In genomic region chr15:26469901-26470383, GRCm38 (mm10) we compare ENCODE assay signal across 9 mouse cellular contexts.
DNase-seq lines count a peak whose midpoint lies in the region; ATAC-seq and TF ChIP-seq lines count a peak whose summit lies in the region.
"Had no signal": no experiment of that assay in that cellular context is flagged by ENCODE, and none has a peak within 500 bp of the region (broad histone marks: within the 10 kb centered on the region; RNA-seq: fewer than 3 reads in every experiment).

No protein-coding gene starts in this region.

- peak; percentile 4 for DNase-seq in gastrocnemius, postnatal 10 days
- DNase-seq in gastrocnemius, adult 8-10 months (ENCODE audit: low spot score in 2 of 2), result no peak
- DNase-seq in cerebellum, adult 2 months, result peak in 1 of 2 experiments; percentile 41
- DNase-seq in frontal cortex, adult 2 months (ENCODE audit: extremely low spot score in 1 of 2, low spot score in 1 of 2), result peak; percentile 31 to 91
- peak; percentile 4 to 8 for DNase-seq in kidney, adult 8-10 months
- peak; percentile 54 for DNase-seq in limb, embryonic 11.5 days (ENCODE audit: low spot score)
- DNase-seq in thymus, postnatal 36 days, result no peak
- DNase-seq: liver, embryonic 13.5 days had no signal

- no peaks in the 10 kb centered on the region for H3K9me3 ChIP-seq in limb, embryonic 11.5 days (ENCODE audit: control insufficient read depth, low read length)
- H3K9me3 ChIP-seq in neural tube, embryonic 12.5 days, result no peaks in the 10 kb centered on the region
- H3K9me3 ChIP-seq: liver, embryonic 13.5 days had no signal

- no peak for TF ChIP-seq POLR2A in cerebellum, adult 2 months (IDR thresholded peaks at IDR 0.05; ENCODE audit: borderline replicate concordance, insufficient read depth, low read length)

- no peaks in the 10 kb centered on the region for H3K27me3 ChIP-seq in cerebellum, adult 2 months (ENCODE audit: control insufficient read depth, insufficient read depth, low read length)
- no peaks in the 10 kb centered on the region for H3K27me3 ChIP-seq in limb, embryonic 11.5 days (ENCODE audit: control insufficient read depth, insufficient read depth, low read length)
- no peaks in the 10 kb centered on the region for H3K27me3 ChIP-seq in neural tube, embryonic 12.5 days (replicated peaks)
- H3K27me3 ChIP-seq: liver, embryonic 13.5 days had no signal

- no peak overlapping the region for H3K4me3 ChIP-seq in cerebellum, adult 2 months (replicated peaks; ENCODE audit: insufficient read depth, low read depth, low read length)
- no peak overlapping the region for H3K4me3 ChIP-seq in limb, embryonic 11.5 days (ENCODE audit: low read depth, low read length)
- no peak overlapping the region for H3K4me3 ChIP-seq in neural tube, embryonic 12.5 days
- H3K4me3 ChIP-seq: liver, embryonic 13.5 days had no signal

- no peak overlapping the region for H3K27ac ChIP-seq in cerebellum, adult 2 months (ENCODE audit: insufficient read depth, low read length)
- H3K27ac ChIP-seq in limb, embryonic 11.5 days (replicated peaks; ENCODE audit: low read depth, low read length), result no peak overlapping the region
- H3K27ac ChIP-seq in neural tube, embryonic 12.5 days, result no peak overlapping the region
- H3K27ac ChIP-seq: liver, embryonic 13.5 days had no signal

- 7% methylated on average over 8 of the region's 8 CpGs for WGBS in cerebellum, adult 2 months
- WGBS in limb, embryonic 11.5 days, result 7% methylated on average over 8 of the region's 8 CpGs
- 9% methylated on average over 8 of the region's 8 CpGs for WGBS in neural tube, embryonic 12.5 days

- no peaks in the 10 kb centered on the region for H3K36me3 ChIP-seq in limb, embryonic 11.5 days (ENCODE audit: control insufficient read depth, insufficient read depth, low read length)
- no peaks in the 10 kb centered on the region for H3K36me3 ChIP-seq in neural tube, embryonic 12.5 days
- H3K36me3 ChIP-seq: liver, embryonic 13.5 days had no signal

- TF ChIP-seq CTCF in cerebellum, adult 2 months (IDR thresholded peaks at IDR 0.05; ENCODE audit: borderline replicate concordance, insufficient read depth, low read depth, low read length), result peak; percentile 53

- no peak overlapping the region for H3K9ac ChIP-seq in limb, embryonic 11.5 days (ENCODE audit: low read length)
- H3K9ac ChIP-seq in neural tube, embryonic 12.5 days, result no peak overlapping the region
- H3K9ac ChIP-seq: liver, embryonic 13.5 days had no signal

- peak; percentile 72 for ATAC-seq in limb, embryonic 11.5 days (ENCODE audit: insufficient number of reproducible peaks, low FRiP score, low TSS enrichment, low read depth)
- ATAC-seq in neural tube, embryonic 12.5 days (ENCODE audit: low FRiP score, low read depth), result peak; percentile 53; the same call in 1 of the 2 replicates

- H3K4me1 ChIP-seq in cerebellum, adult 2 months (ENCODE audit: control insufficient read depth, insufficient read depth, low read length), result no peaks in the 10 kb centered on the region; the same call in 1 of the 2 replicates
- peaks cover 4% of the 10 kb centered on the region; the same call in 1 of the 2 replicates for H3K4me1 ChIP-seq in limb, embryonic 11.5 days (ENCODE audit: control insufficient read depth, insufficient read depth, low read length)
- H3K4me1 ChIP-seq in neural tube, embryonic 12.5 days, result no peaks in the 10 kb centered on the region
- H3K4me1 ChIP-seq: liver, embryonic 13.5 days had no signal

- H3K4me2 ChIP-seq in limb, embryonic 11.5 days (ENCODE audit: low read depth, severe bottlenecking), result no peak overlapping the region
- H3K4me2 ChIP-seq in neural tube, embryonic 12.5 days (replicated peaks), result no peak overlapping the region
- H3K4me2 ChIP-seq: liver, embryonic 13.5 days had no signal

Comparison
In these comparisons a context has a peak if more than half of its experiments do, and no peak if none do; other contexts are left out.
1. DNase-seq: peak in gastrocnemius, postnatal 10 days (single experiment), frontal cortex, adult 2 months (2 of 2), kidney, adult 8-10 months (2 of 2) and limb, embryonic 11.5 days (single experiment); none in gastrocnemius, adult 8-10 months (0 of 2) and thymus, postnatal 36 days (0 of 2).